Mouse (Mus musculus) erythroblast, embryonic 14.5 days (primary cell): ENCODE measurements around the gene Nsmce1.

Experiments
- GATA1 ChIP-seq: IDR thresholded peaks from 2 replicates; pipeline ENCODE4 v1.6.1; 2012; ENCODE audit warnings: low read length, inconsistent platforms, mixed read lengths
- TAL1 ChIP-seq: IDR thresholded peaks from 3 replicates; pipeline ENCODE4 v1.6.1; 2012; ENCODE audit warnings: low read length, inconsistent platforms, mixed read lengths

DNA sequence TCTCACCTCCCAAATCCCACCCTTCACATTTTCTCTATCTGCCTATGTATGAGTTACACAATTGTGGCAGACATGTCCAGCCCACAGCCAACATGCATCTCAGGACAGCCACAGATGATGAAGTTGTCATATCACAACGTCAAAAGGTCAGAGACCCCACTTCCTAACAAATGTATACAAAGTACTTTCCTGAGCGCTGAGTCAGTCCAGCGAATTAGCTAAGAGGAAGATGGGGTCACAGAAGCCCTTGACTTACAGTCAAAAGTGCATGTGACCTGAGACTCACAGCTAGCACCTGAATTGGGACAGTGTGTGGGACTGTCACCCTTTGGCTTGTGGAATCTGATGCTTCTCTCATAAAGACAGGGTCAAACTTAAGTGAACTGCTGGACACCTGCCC is 9.1 kb downstream of the Nsmce1 start:
- no peak for TF ChIP-seq TAL1
- no peak for TF ChIP-seq GATA1
